23 mouse cellular contexts compared by ENCODE assay signal in the genomic region with DNA sequence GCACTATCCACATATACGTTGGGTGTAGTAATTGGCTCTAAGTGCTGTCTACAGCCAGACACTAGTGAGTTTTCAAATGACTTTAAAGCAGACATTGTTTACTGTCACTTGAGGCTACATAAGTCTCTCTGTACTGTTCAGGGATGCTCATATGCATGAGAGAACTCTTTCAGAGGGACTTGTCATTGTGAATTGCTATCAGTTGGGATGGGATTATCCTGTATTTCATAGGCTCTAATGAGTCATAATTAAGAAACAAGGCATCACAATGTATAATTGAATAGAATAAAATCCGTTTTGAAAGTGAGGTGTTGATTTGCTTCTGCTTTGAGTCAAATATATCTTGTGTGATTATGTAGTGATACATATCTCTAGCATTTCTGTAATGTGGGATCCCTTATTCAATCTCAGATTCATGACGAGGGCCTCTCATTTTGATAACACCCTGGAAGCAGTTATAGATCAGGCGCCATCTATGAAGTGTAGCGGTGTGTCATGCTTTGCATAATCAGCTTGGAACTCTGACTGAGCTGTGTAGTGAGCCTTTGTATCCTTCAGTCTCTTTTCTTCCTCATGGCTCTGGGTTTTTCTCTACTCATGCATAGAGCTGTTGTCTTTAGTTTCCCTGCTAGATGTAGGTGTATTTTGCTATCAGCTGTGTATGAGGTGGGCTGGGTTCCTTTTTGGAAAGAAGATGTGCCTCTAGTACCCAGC. TPM values are rescaled to one million over a fixed set of nuclear protein-coding genes. Genes with fewer than 3 reads are reported as not detected.
DNase-seq lines count a peak whose midpoint lies in the region; ATAC-seq and TF ChIP-seq lines count a peak whose summit lies in the region.
"Had no signal": no experiment of that assay in that cellular context is flagged by ENCODE, and none has a peak within 500 bp of the region (broad histone marks: within the 10 kb centered on the region; RNA-seq: fewer than 3 reads in every experiment).

No protein-coding gene starts in this region.

- 37% methylated on average over 5 of the region's 5 CpGs for WGBS in forebrain, embryonic 13.5 days

- H3K9ac ChIP-seq in forebrain, embryonic 13.5 days = no peak overlapping the region
- H3K9ac ChIP-seq: embryonic facial prominence, embryonic 13.5 days; heart, embryonic 15.5 days; hindbrain, embryonic 15.5 days had no signal

- no peak for TF ChIP-seq POLR2A in bone marrow macrophage, adult 2 months (IDR thresholded peaks at IDR 0.05; ENCODE audit: borderline replicate concordance, low read depth, low read length)

- peak overlapping the region; percentile 31; the same call in 1 of the 2 replicates for H3K27ac ChIP-seq in bone marrow macrophage, adult 2 months (ENCODE audit: insufficient read depth, low read depth, low read length)
- H3K27ac ChIP-seq in forebrain, embryonic 13.5 days = 0 out of 2 replicates have a peak overlapping the region, but pooled peaks have one; percentile 3
- H3K27ac ChIP-seq: embryonic facial prominence, embryonic 13.5 days; heart, embryonic 15.5 days; hindbrain, embryonic 15.5 days had no signal

- no peak overlapping the region for H3K4me3 ChIP-seq in bone marrow macrophage, adult 2 months (ENCODE audit: insufficient read depth, low read length)
- H3K4me3 ChIP-seq in forebrain, embryonic 13.5 days = no peak overlapping the region
- H3K4me3 ChIP-seq: embryonic facial prominence, embryonic 13.5 days; heart, embryonic 15.5 days; hindbrain, embryonic 15.5 days had no signal

- TF ChIP-seq CTCF in bone marrow macrophage, adult 2 months (IDR thresholded peaks at IDR 0.05; ENCODE audit: low read depth, low read length) = no peak

- H3K36me3 ChIP-seq in forebrain, embryonic 13.5 days (ENCODE audit: poor library complexity, severe bottlenecking) = no peaks in the 10 kb centered on the region
- H3K36me3 ChIP-seq: embryonic facial prominence, embryonic 13.5 days; heart, embryonic 15.5 days; hindbrain, embryonic 15.5 days had no signal

- peak; percentile 60 for DNase-seq in heart, adult 11 months
- DNase-seq in heart, adult 9 months (ENCODE audit: low spot score in 2 of 2) = no peak
- peak; percentile 38 for DNase-seq in retina, embryonic 14.5 days (ENCODE audit: low spot score)
- no peak for DNase-seq in layer of hippocampus, adult 8-10 months (ENCODE audit: low spot score in 2 of 2)
- DNase-seq in neural tube, embryonic 10.5 days (ENCODE audit: extremely low spot score, low spot score) = no peak
- DNase-seq: adrenal gland, postnatal 14 days; cerebellum, adult 11 months; cerebellum, adult 9-10 months; cerebellum, postnatal 25 days; gastrocnemius, postnatal 36 days; heart, adult 18-20 months; heart, postnatal 14 days; kidney, adult 2 months had no signal

- H3K4me1 ChIP-seq in bone marrow macrophage, adult 2 months (ENCODE audit: control insufficient read depth, insufficient read depth, low read length) = peaks cover 9% of the 10 kb centered on the region
- peaks cover 25% of the 10 kb centered on the region for H3K4me1 ChIP-seq in forebrain, embryonic 13.5 days

- no peak for ATAC-seq in forebrain, embryonic 13.5 days
- no peak for ATAC-seq in CD4-positive, CD25-positive, alpha-beta regulatory T cell, adult 4 months
- ATAC-seq: activated CD4-positive, CD25-positive, alpha-beta regulatory T cell, adult 4 months; intestine, embryonic 16.5 days; Patski had no signal

- H3K27me3 ChIP-seq in forebrain, embryonic 13.5 days = no peaks in the 10 kb centered on the region
- H3K27me3 ChIP-seq: embryonic facial prominence, embryonic 13.5 days; heart, embryonic 15.5 days; hindbrain, embryonic 15.5 days; Patski had no signal

- H3K9me3 ChIP-seq in forebrain, embryonic 13.5 days (replicated peaks) = no peaks in the 10 kb centered on the region
- H3K9me3 ChIP-seq: embryonic facial prominence, embryonic 13.5 days; heart, embryonic 15.5 days; hindbrain, embryonic 15.5 days had no signal

- H3K4me2 ChIP-seq in forebrain, embryonic 13.5 days = no peak overlapping the region; the same call in 1 of the 2 replicates
- H3K4me2 ChIP-seq: embryonic facial prominence, embryonic 13.5 days; heart, embryonic 11.5 days; heart, embryonic 15.5 days; hindbrain, embryonic 15.5 days had no signal

RNA-seq across cellular contexts. Expression of a gene that starts 8.3 kb away (rescaled TPM):
- polyA plus RNA-seq in bone marrow macrophage, adult 2 months (2012; ENCODE audit: insufficient read depth, insufficient read length, missing spikeins) = 37.1 and 42.5 TPM in 2 replicates
- polyA plus RNA-seq in forebrain, embryonic 13.5 days (2015; fragmentation: Nextera tagmentation; extraction: Ambion mirVana) = 56.6 and 57.7 TPM in 2 replicates
- polyA plus RNA-seq in CD4-positive, CD25-positive, alpha-beta regulatory T cell, adult 4 months (2017; shearing (Covaris generic)) = 10 to 100 TPM; 60.9 to 70.4 TPM
- total RNA-seq in layer of hippocampus, adult 8-10 months (2022) = 10 to 100 TPM; 83.5 to 95.6 (median 86.1) TPM

Comparison
In these comparisons a context has a peak if more than half of its experiments do, and no peak if none do; other contexts are left out.
1. DNase-seq: peak in heart, adult 11 months (single experiment) and retina, embryonic 14.5 days (single experiment); none in heart, adult 9 months (0 of 2), layer of hippocampus, adult 8-10 months (0 of 2) and neural tube, embryonic 10.5 days (single experiment).